Mouse (Mus musculus) cortical plate, adult 2 months (tissue): ENCODE measurements around the gene Slit1.

Source experiments
- CTCF ChIP-seq: fragments of 200-500 bp; IDR thresholded peaks from 2 replicates; pipeline ENCODE4 v1.5.1; 2011; ENCODE audit warnings: mild to moderate bottlenecking, control low read depth, low read length; ENCODE audit not compliant: insufficient read depth; ENCODE audit errors: extremely low read depth
- POLR2A ChIP-seq: fragments of 200-500 bp; IDR thresholded peaks from 2 replicates; pipeline ENCODE4 v1.6.1; 2011; ENCODE audit warnings: mild to moderate bottlenecking, low read length, control low read depth; ENCODE audit not compliant: insufficient read depth; ENCODE audit errors: extremely low read depth

DNA sequence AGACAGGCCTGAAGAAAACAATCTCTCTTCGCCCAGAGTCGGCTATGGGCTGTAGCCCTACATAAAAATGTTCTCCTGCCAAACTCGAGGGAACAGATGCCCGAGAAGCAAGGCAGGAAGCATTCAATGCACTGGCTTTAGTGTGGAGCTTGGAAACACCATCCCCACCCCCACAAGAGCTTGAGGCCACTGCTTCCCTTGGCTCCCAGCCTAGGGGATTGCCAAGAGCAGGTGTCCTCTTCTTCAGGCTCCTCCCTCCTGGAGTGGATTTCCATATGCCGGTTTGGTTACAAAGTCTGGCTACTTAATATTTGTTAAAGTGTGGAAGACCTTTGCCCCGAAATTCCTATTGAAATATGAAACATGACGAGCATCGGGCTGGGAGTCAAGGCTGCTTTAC is 24.0 kb downstream of the Slit1 start:
- TF ChIP-seq POLR2A (no peak), CTCF (no peak)
